Mouse (Mus musculus) MEL (cell line): ENCODE results near the gene Tbc1d2b. TPM values are rescaled to one million over a fixed set of nuclear protein-coding genes. Genes with fewer than 3 reads are reported as not detected.

Source experiments
- DNase-seq: peaks from one replicate; pipeline ENCODE4 v3.0.0; 2011; ENCODE audit warnings: low read depth, low spot score
- H3K27ac ChIP-seq: 2 replicates; pipeline ENCODE4 v1.5.1; 2012; ENCODE audit warnings: low read depth, mild to moderate bottlenecking, control low read depth, low read length, moderate library complexity; ENCODE audit not compliant: control insufficient read depth
- H3K27me3 ChIP-seq, 2 experiments: fragments of 150-350 bp in 1 of 2; sonication (generic) in 1 of 2; 2 replicates each; pipeline ENCODE4 v1.6.1; 2012; ENCODE audit warnings: low read length in 2 of 2, mild to moderate bottlenecking in 2 of 2, improper control_type of control experiment in 1 of 2, moderate library complexity in 1 of 2; ENCODE audit not compliant: insufficient read depth in 2 of 2, control insufficient read depth in 1 of 2
- H3K36me3 ChIP-seq, 2 experiments: 2 replicates each; pipeline ENCODE4 v1.6.1; 2012 to 2014; ENCODE audit warnings: low read length in 2 of 2, improper control_type of control experiment in 1 of 2, inconsistent platforms in 1 of 2, mild to moderate bottlenecking in 1 of 2; ENCODE audit not compliant: insufficient read depth in 2 of 2, control insufficient read depth in 1 of 2
- H3K4me1 ChIP-seq, 2 experiments: fragments of 150-350 bp in 1 of 2; sonication (generic) in 1 of 2; 2 replicates each; pipeline ENCODE4 v1.6.1; 2012; ENCODE audit warnings: low read length in 2 of 2, improper control_type of control experiment in 1 of 2, mild to moderate bottlenecking in 1 of 2; ENCODE audit not compliant: insufficient read depth in 2 of 2, control insufficient read depth in 1 of 2
- H3K4me3 ChIP-seq, 2 experiments: fragments of 150-350 bp in 1 of 2; sonication (generic) in 1 of 2; 2 replicates each; pipeline ENCODE4 v1.5.1; 2012; ENCODE audit warnings: low read depth in 2 of 2, low read length in 2 of 2, mild to moderate bottlenecking in 2 of 2, moderate library complexity in 2 of 2, control low read depth in 1 of 2, improper control_type of control experiment in 1 of 2; ENCODE audit not compliant: control insufficient read depth in 1 of 2, insufficient read depth in 1 of 2
- H3K79me2 ChIP-seq: 2 replicates; pipeline ENCODE4 v1.6.1; 2012; ENCODE audit warnings: mild to moderate bottlenecking, low read length, moderate library complexity; ENCODE audit not compliant: control insufficient read depth, poor library complexity, insufficient read depth
- H3K9ac ChIP-seq: 2 replicates; pipeline ENCODE4 v1.6.1; 2012; ENCODE audit warnings: low read depth, mild to moderate bottlenecking, control low read depth, low read length, moderate library complexity; ENCODE audit not compliant: control insufficient read depth, poor library complexity, severe bottlenecking
- H3K9me3 ChIP-seq: fragments of 150-350 bp; sonication (generic); replicated peaks from 2 replicates; pipeline ENCODE4 v1.6.1; 2012; ENCODE audit warnings: mild to moderate bottlenecking, low read length, improper control_type of control experiment, moderate library complexity; ENCODE audit not compliant: insufficient read depth
- CTCF ChIP-seq, 3 experiments: IDR thresholded peaks in 2 of 3; conservative IDR thresholded peaks in 1 of 3; 2 replicates each; pipeline ENCODE4 v1.5.1; 2011 to 2012; ENCODE audit warnings: low read length in 3 of 3, low read depth in 2 of 3, mild to moderate bottlenecking in 2 of 3, improper control_type of control experiment in 1 of 3, inconsistent platforms in 1 of 3, mixed read lengths in 1 of 3, moderate library complexity in 1 of 3; ENCODE audit not compliant: control insufficient read depth in 1 of 3, insufficient read depth in 1 of 3, poor library complexity in 1 of 3, severe bottlenecking in 1 of 3
- ELF1 ChIP-seq: IDR thresholded peaks from 2 replicates; pipeline ENCODE4 v1.6.1; 2014; ENCODE audit warnings: low read depth, mild to moderate bottlenecking, inconsistent platforms, low read length, improper control_type of control experiment, moderate library complexity
- EP300 ChIP-seq, 2 experiments: IDR thresholded peaks; 2 replicates each; pipeline ENCODE4 v1.6.1; 2011; ENCODE audit warnings: improper control_type of control experiment in 2 of 2, low read length in 2 of 2, low read depth in 1 of 2, mild to moderate bottlenecking in 1 of 2
- ETS1 ChIP-seq: IDR thresholded peaks from 2 replicates; pipeline ENCODE4 v1.6.1; 2012; ENCODE audit warnings: low read depth, mild to moderate bottlenecking, inconsistent platforms, low read length, improper control_type of control experiment, moderate library complexity
- GATA1 ChIP-seq: IDR thresholded peaks from 2 replicates; pipeline ENCODE4 v1.6.1; 2011; ENCODE audit warnings: low read depth, low read length, improper control_type of control experiment
- HCFC1 ChIP-seq: IDR thresholded peaks from 2 replicates; pipeline ENCODE4 v1.6.1; 2012; ENCODE audit warnings: low read depth, mild to moderate bottlenecking, inconsistent platforms, low read length, improper control_type of control experiment, moderate library complexity
- JUND ChIP-seq: IDR thresholded peaks from 2 replicates; pipeline ENCODE4 v1.6.1; 2011; ENCODE audit warnings: low read depth, mild to moderate bottlenecking, improper control_type of control experiment, low read length
- KAT2A ChIP-seq: conservative IDR thresholded peaks from 2 replicates; pipeline ENCODE4 v1.6.1; 2012; ENCODE audit warnings: low read depth, low read length, improper control_type of control experiment, inconsistent platforms
- MAFK ChIP-seq: IDR thresholded peaks from 2 replicates; pipeline ENCODE4 v1.6.1; 2011; ENCODE audit warnings: low read depth, mild to moderate bottlenecking, low read length, improper control_type of control experiment, borderline replicate concordance
- MEF2A ChIP-seq: IDR thresholded peaks from 2 replicates; pipeline ENCODE4 v1.6.1; 2014; ENCODE audit warnings: low read depth, mild to moderate bottlenecking, inconsistent platforms, low read length, improper control_type of control experiment; ENCODE audit not compliant: poor library complexity, insufficient replicate concordance, severe bottlenecking; ENCODE audit errors: extremely low read depth
- NRF1 ChIP-seq: IDR thresholded peaks from 2 replicates; pipeline ENCODE4 v1.6.1; 2014; ENCODE audit warnings: low read depth, mild to moderate bottlenecking, inconsistent platforms, low read length, improper control_type of control experiment, moderate library complexity; ENCODE audit not compliant: poor library complexity, insufficient read depth, severe bottlenecking
- POLR2A ChIP-seq, 2 experiments: IDR thresholded peaks; 2 replicates each; pipeline ENCODE4 v1.6.1; 2011 to 2012; ENCODE audit warnings: low read length in 2 of 2, mild to moderate bottlenecking in 2 of 2, control low read depth in 1 of 2, improper control_type of control experiment in 1 of 2, low read depth in 1 of 2, moderate library complexity in 1 of 2; ENCODE audit not compliant: control insufficient read depth in 1 of 2, insufficient read depth in 1 of 2, poor library complexity in 1 of 2
- POLR2AphosphoS2 ChIP-seq: IDR thresholded peaks from 2 replicates; pipeline ENCODE4 v1.6.1; 2011; ENCODE audit warnings: low read length, improper control_type of control experiment
- POLR2AphosphoS5 ChIP-seq: IDR thresholded peaks from 2 replicates; pipeline ENCODE4 v1.6.1; 2012; ENCODE audit warnings: low read depth, borderline replicate concordance, mild to moderate bottlenecking, inconsistent platforms, low read length, moderate library complexity, mixed read lengths
- RAD21 ChIP-seq: IDR thresholded peaks from 2 replicates; pipeline ENCODE4 v1.6.1; 2011; ENCODE audit warnings: mild to moderate bottlenecking, low read depth, low read length, improper control_type of control experiment
- RCOR1 ChIP-seq: IDR thresholded peaks from 2 replicates; pipeline ENCODE4 v1.6.1; 2012; ENCODE audit warnings: low read depth, mild to moderate bottlenecking, inconsistent platforms, low read length, improper control_type of control experiment
- SIN3A ChIP-seq: IDR thresholded peaks from 2 replicates; pipeline ENCODE4 v1.6.1; 2012; ENCODE audit warnings: low read length, improper control_type of control experiment, inconsistent platforms
- SMC3 ChIP-seq: IDR thresholded peaks from 2 replicates; pipeline ENCODE4 v1.6.1; 2011; ENCODE audit warnings: low read depth, low read length, improper control_type of control experiment
- TBP ChIP-seq: IDR thresholded peaks from 2 replicates; pipeline ENCODE4 v1.8.0; 2011; ENCODE audit warnings: low read depth, low read length, improper control_type of control experiment
- TCF12 ChIP-seq: IDR thresholded peaks from 2 replicates; pipeline ENCODE4 v1.6.1; 2014; ENCODE audit warnings: low read depth, mild to moderate bottlenecking, inconsistent platforms, low read length, improper control_type of control experiment, moderate library complexity
- ZC3H11A ChIP-seq: IDR thresholded peaks from 2 replicates; pipeline ENCODE4 v1.6.1; 2012; ENCODE audit warnings: low read depth, mild to moderate bottlenecking, inconsistent platforms, low read length, improper control_type of control experiment
- ZNF384 ChIP-seq: IDR thresholded peaks from 2 replicates; pipeline ENCODE4 v1.6.1; 2012; ENCODE audit warnings: low read depth, mild to moderate bottlenecking, inconsistent platforms, low read length, improper control_type of control experiment
- polyA plus RNA-seq, 2 experiments: library from polyadenylated mRNA; stranded (reverse) in 1 of 2; unstranded in 1 of 2; fragments of >175 nt in 1 of 2; fragments of >200 nt in 1 of 2; gene quantifications; 2 replicates each; pipeline versions ENCODE4 v1.2.1 to v1.2.4; 2012; ENCODE audit warnings: low replicate concordance in 2 of 2, low read depth in 1 of 2; ENCODE audit not compliant: insufficient read length in 2 of 2, insufficient read depth in 1 of 2, missing spikeins in 1 of 2
- total RNA-seq: library from RNA; depleted of rRNA; stranded (reverse); fragments of 300-350 nt; gene quantifications from 2 replicates; pipeline ENCODE4 v1.2.3, GENCODE M21; 2012

The Tbc1d2b gene
- total and polyA plus RNA-seq, 3 experiments: 7.1 to 12.6 TPM; not detected in 1

GRCm38 (mm10) chr9:90241618-90242017 lies 29.0 kb downstream of the Tbc1d2b start:
- Histone ChIP-seq H3K4me1 (peaks cover 34 to 40% of the 10 kb centered on the region in 2 experiments), H3K27me3 (no peaks in the 10 kb centered on the region), H3K4me3 (no peak overlapping the region), H3K79me2 (peaks cover 1% of the 10 kb centered on the region; the same call in 1 of the 2 replicates), H3K27ac (peak overlapping the region; percentile 92), H3K9me3 (no peaks in the 10 kb centered on the region), H3K36me3 (peaks cover 6 to 53% of the 10 kb centered on the region in 2 experiments), H3K9ac (peak overlapping the region; percentile 40; the same call in 1 of the 2 replicates)
- peak; percentile 85 for DNase-seq
- TF ChIP-seq POLR2AphosphoS5 (no peak), HCFC1 (0 out of 2 replicates have a peak, but pooled peaks have one; percentile 3), SIN3A (no peak), SMC3 (peak; percentile 62), NRF1 (no peak), TCF12 (0 out of 2 replicates have a peak, but pooled peaks have one; percentile 21), RCOR1 (no peak), MAFK (no peak), ZNF384 (no peak), GATA1 (peak; percentile 18), JUND (no peak), POLR2AphosphoS2 (no peak), RAD21 (peak; percentile 46), ETS1 (no peak), TBP (no peak), ZC3H11A (0 out of 2 replicates have a peak, but pooled peaks have one; percentile 13), ELF1 (no peak), POLR2A (IDR thresholded peaks at IDR 0.05; ENCODE audit: control insufficient read depth in 1 of 2, insufficient read depth in 1 of 2, low read depth in 1 of 2, low read length in 2 of 2, poor library complexity in 1 of 2) (no peak), CTCF (IDR thresholded peaks at IDR 0.05 in 2 of 3, conservative IDR thresholded peaks at IDR 0.05 in 1 of 3; ENCODE audit: control insufficient read depth in 1 of 3, insufficient read depth in 1 of 3, low read depth in 2 of 3, low read length in 3 of 3, poor library complexity in 1 of 3, severe bottlenecking in 1 of 3) (peak; percentile 68 to 71 (median 70)), MEF2A (no peak), EP300 (IDR thresholded peaks at IDR 0.05; ENCODE audit: low read depth in 1 of 2, low read length in 2 of 2) (0 out of 4 replicates have a peak, but pooled peaks of 1 of the 2 experiments have one; percentile 10), KAT2A (no peak)
